In genomic region chr1:105946581-105947540, GRCm38 (mm10) we compare ENCODE assay signal across 8 mouse cellular contexts. TPM values are rescaled to one million over a fixed set of nuclear protein-coding genes. Genes with fewer than 3 reads are reported as not detected.
DNase-seq lines count a peak whose midpoint lies in the region; ATAC-seq lines count a peak whose summit lies in the region.

No protein-coding gene starts in this region.

- no peak for DNase-seq in frontal cortex, postnatal 25 days (ENCODE audit: low spot score in 2 of 2)
- DNase-seq in R1 (ENCODE audit: low read depth, low spot score), result peak; percentile 8
- DNase-seq in gastrocnemius, adult 18-20 months (ENCODE audit: low spot score), result peak; percentile 78
- DNase-seq in layer of hippocampus, adult 18-20 months (ENCODE audit: low spot score in 2 of 2), result peak; percentile 46 to 55
- peak; percentile 84 for DNase-seq in right cerebral cortex, adult 18-20 months
- no peak for DNase-seq in thymus, postnatal 25 days
- no peak for DNase-seq in c-Kit-positive CD71-positive TER-119-positive erythroid progenitor cells, embryonic 14.5 days (ENCODE audit: low spot score)

- peak; percentile 86 for ATAC-seq in frontal cortex, adult (ENCODE audit: low TSS enrichment)

RNA-seq across cellular contexts. Expression of gene Zcchc2, which starts 43.3 kb away (rescaled TPM):
- total RNA-seq in gastrocnemius, adult 18-20 months (2021), result 10 to 100 TPM in 1 of 2 experiments, 1 to 10 TPM in 1; 7.9 to 11.4 TPM
- total RNA-seq in layer of hippocampus, adult 18-20 months (2021), result 10 to 100 TPM; 19.7 to 22.6 TPM

Comparison
In these comparisons a context has a peak if more than half of its experiments do, and no peak if none do; other contexts are left out.
1. DNase-seq: peak in R1 (single experiment), gastrocnemius, adult 18-20 months (single experiment), layer of hippocampus, adult 18-20 months (2 of 2) and right cerebral cortex, adult 18-20 months (single experiment); none in frontal cortex, postnatal 25 days (0 of 2), thymus, postnatal 25 days (single experiment) and c-Kit-positive CD71-positive TER-119-positive erythroid progenitor cells, embryonic 14.5 days (single experiment).